Mouse (Mus musculus) cortical plate, adult 2 months (tissue): Measurements from ENCODE around the gene Zfp784. TPM values are rescaled to one million over a fixed set of nuclear protein-coding genes. Genes with fewer than 3 reads are reported as not detected.

Experiments
- H3K27ac ChIP-seq: fragments of 200-500 bp; 2 replicates; pipeline ENCODE4 v1.5.1; 2012; ENCODE audit warnings: low read length, control low read depth, inconsistent platforms; ENCODE audit not compliant: insufficient read depth
- H3K4me1 ChIP-seq: fragments of 200-500 bp; 2 replicates; pipeline ENCODE4 v1.6.1; 2011; ENCODE audit warnings: low read length; ENCODE audit not compliant: control insufficient read depth, insufficient read depth
- H3K4me3 ChIP-seq: fragments of 200-500 bp; 2 replicates; pipeline ENCODE4 v1.5.1; 2011; ENCODE audit warnings: mild to moderate bottlenecking, low read length, control low read depth; ENCODE audit not compliant: insufficient read depth
- CTCF ChIP-seq: fragments of 200-500 bp; IDR thresholded peaks from 2 replicates; pipeline ENCODE4 v1.5.1; 2011; ENCODE audit warnings: mild to moderate bottlenecking, control low read depth, low read length; ENCODE audit not compliant: insufficient read depth; ENCODE audit errors: extremely low read depth
- POLR2A ChIP-seq: fragments of 200-500 bp; IDR thresholded peaks from 2 replicates; pipeline ENCODE4 v1.6.1; 2011; ENCODE audit warnings: mild to moderate bottlenecking, low read length, control low read depth; ENCODE audit not compliant: insufficient read depth; ENCODE audit errors: extremely low read depth
- polyA plus RNA-seq: library from polyadenylated mRNA; depleted of rRNA; stranded (reverse); fragments of >200 nt; gene quantifications from 2 replicates; pipeline ENCODE4 v1.2.3, GENCODE M21; 2012; rRNA removed

Gene Zfp784
- polyA plus RNA-seq, 1 experiment: 6.5 TPM

DNA sequence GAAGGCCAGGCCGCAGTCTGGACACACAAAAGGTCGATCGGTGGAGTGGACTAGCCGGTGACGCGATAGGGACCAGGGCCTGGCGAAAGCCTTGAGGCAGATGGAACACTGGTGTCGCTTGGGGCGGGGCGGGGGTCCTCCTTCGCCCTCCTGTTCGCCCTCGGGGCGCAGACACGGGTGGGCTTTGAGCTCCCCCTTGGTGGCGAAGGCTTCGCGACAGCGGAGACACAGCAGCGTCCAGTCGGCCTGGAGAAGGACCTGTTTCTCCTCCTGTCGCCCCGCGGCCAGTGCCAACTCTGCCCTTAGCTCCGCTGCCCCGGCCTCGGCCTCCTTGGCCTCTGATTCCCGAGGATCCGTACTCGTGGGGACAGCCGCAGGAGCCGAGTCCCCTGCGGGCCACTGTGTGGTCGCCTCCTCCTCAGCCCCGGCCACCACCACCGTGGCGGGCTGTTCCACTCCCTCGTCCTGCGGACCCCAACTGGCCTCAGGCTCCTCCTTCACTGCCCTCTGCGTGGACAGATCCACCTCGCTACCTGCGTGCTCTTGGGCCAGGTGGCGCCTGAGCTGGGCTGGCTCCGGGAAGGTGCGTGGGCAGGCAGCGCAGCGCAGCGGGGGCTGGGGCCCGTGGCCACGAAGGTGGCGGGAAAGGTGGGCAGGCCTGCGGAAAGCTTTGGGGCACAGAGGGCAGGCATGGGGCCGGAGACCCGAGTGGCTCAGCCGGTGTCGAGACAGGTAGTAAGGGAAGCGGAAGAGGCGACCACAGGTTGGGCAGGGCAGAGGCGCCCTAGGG, 44.1 kb downstream of the Zfp784 start:
- Histone ChIP-seq H3K27ac (no peak overlapping the region), H3K4me3 (no peak overlapping the region)
- TF ChIP-seq CTCF (no peak), POLR2A (no peak)

DNA sequence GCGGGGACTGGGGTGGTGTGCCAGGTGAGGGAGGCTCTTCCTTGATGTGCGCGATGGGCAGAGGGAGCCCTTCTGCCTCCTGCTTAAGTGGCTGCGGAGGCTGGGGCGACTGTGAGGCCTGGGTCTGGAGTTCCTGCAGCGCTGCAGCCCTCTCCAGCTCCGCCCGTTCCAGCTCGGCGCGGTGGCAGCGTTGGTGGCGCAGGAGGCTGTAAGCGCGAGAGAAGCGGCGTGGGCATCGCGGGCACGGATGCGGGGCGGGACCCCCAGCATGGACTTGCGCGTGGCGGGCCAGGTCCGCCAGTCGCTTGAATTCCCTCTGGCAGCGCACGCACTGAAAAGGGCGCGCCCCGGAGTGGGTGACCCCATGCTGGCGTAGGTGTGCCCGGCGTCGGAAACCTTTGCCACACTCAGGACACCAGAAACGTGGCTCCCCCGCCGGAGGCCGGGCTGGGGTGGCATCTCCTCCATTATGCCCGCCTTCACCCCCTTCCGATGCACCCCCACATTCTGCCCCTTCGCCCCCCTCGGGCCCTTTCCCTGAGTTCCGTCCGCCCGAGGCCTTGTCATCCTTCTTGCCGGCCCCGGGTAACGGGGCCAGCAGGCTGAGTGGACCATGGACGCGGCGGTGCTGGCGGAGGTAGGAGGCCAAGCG, 44.8 kb downstream of the Zfp784 start:
- no peak overlapping the region for H3K27ac ChIP-seq
- H3K4me1 ChIP-seq: no peaks in the 10 kb centered on the region
- TF ChIP-seq CTCF (no peak), POLR2A (no peak)
- no peak overlapping the region for H3K4me3 ChIP-seq

More for the DNA sequence above, 44.1 kb downstream of the Zfp784 start:
- H3K4me1 ChIP-seq: no peaks in the 10 kb centered on the region

DNA sequence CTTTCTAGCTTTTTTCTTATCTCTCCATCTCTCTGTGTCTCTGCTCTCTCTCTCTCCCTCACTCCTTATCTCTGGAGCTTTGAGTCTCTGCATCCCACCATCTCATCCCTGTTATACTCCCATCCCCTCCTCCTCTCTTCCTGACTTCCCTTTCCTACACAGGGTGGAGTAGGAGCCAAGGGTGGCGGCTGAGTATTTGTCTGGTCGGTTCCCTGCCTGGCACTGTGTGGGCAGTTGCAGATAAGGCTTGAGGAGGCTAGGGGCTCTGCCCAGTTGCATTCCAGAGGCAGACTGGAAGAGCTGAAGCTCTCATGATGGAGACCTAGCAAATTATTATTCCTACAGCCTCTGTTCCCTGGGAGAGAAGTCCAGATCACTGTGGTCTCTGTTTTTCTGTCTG, 50.0 kb downstream of the Zfp784 start:
- H3K27ac ChIP-seq: no peak overlapping the region
- no peak overlapping the region for H3K4me3 ChIP-seq
- H3K4me1 ChIP-seq: no peaks in the 10 kb centered on the region
- TF ChIP-seq POLR2A (no peak), CTCF (no peak)

Other genes with a start within 250 kb of the Zfp784 start
- 4.6 and 4.9 TPM in 2 replicates for gene Tmem238, start 248.8 kb downstream of the Zfp784 start, polyA plus RNA-seq
- gene Rpl28, start 245.6 kb downstream of the Zfp784 start, polyA plus RNA-seq: 257 and 299 TPM in 2 replicates
- 177 and 181 TPM in 2 replicates for gene Ube2s, start 225.9 kb downstream of the Zfp784 start, polyA plus RNA-seq
- 135 and 143 TPM in 2 replicates for gene Shisa7, start 193.8 kb downstream of the Zfp784 start, polyA plus RNA-seq
- 12.3 and 15.7 TPM in 2 replicates for gene Isoc2b, start 168.2 kb downstream of the Zfp784 start, polyA plus RNA-seq
- 11.7 and 11.8 TPM in 2 replicates for gene Isoc2a, start 161.3 kb downstream of the Zfp784 start, polyA plus RNA-seq
- gene Gm36210, start 131.9 kb downstream of the Zfp784 start, polyA plus RNA-seq: 0.31 and 0.32 TPM in 2 replicates
- 9.7 TPM in 2 replicates for gene Zfp628, start 123.2 kb downstream of the Zfp784 start, polyA plus RNA-seq
- gene Nat14, start 116.4 kb downstream of the Zfp784 start, polyA plus RNA-seq: 91.7 and 94.0 TPM in 2 replicates
- 3.8 and 4.1 TPM in 2 replicates for gene Ssc5d, start 112.7 kb downstream of the Zfp784 start, polyA plus RNA-seq
- gene Sbk2, start 74.0 kb downstream of the Zfp784 start, polyA plus RNA-seq: 0.32 and 0.48 TPM in 2 replicates
- 1.2 TPM in 2 replicates for gene Sbk3, start 67.3 kb downstream of the Zfp784 start, polyA plus RNA-seq
- gene Zfp579, start 42.3 kb downstream of the Zfp784 start, polyA plus RNA-seq: 38.0 and 39.2 TPM in 2 replicates
- gene Zfp524, start 24.0 kb downstream of the Zfp784 start, polyA plus RNA-seq: 15.3 and 15.6 TPM in 2 replicates
- gene Fiz1, start 23.7 kb downstream of the Zfp784 start, polyA plus RNA-seq: 21.5 TPM in 2 replicates
- gene Gm44973, start 22.9 kb downstream of the Zfp784 start, polyA plus RNA-seq: not detected in 2 replicates
- 28.7 and 30.0 TPM in 2 replicates for gene Zfp865, start 18.1 kb downstream of the Zfp784 start, polyA plus RNA-seq
- 68.6 and 70.2 TPM in 2 replicates for gene Ccdc106, start 17.9 kb downstream of the Zfp784 start, polyA plus RNA-seq
- gene 4632433K11Rik, start 4.3 kb downstream of the Zfp784 start, polyA plus RNA-seq: not detected in 2 replicates
- 34.4 and 36.9 TPM in 2 replicates for gene Zfp580, start 13.1 kb upstream of the Zfp784 start, polyA plus RNA-seq
- 184 TPM in 2 replicates for gene U2af2, start 23.7 kb upstream of the Zfp784 start, polyA plus RNA-seq
- 420 and 464 TPM in 2 replicates for gene Epn1, start 41.8 kb upstream of the Zfp784 start, polyA plus RNA-seq
- not detected in 2 replicates for gene Rfpl4, start 78.5 kb upstream of the Zfp784 start, polyA plus RNA-seq
- gene Rasl2-9, start 87.5 kb upstream of the Zfp784 start, polyA plus RNA-seq: 0.27 and 0.36 TPM in 2 replicates
- not detected in 2 replicates for gene Vmn1r55, start 111.2 kb upstream of the Zfp784 start, polyA plus RNA-seq
- gene Vmn1r56, start 158.3 kb upstream of the Zfp784 start, polyA plus RNA-seq: not detected in 2 replicates
- not detected in 2 replicates for gene Vmn1r57, start 180.0 kb upstream of the Zfp784 start, polyA plus RNA-seq